Mouse (Mus musculus) embryonic facial prominence, embryonic 15.5 days (tissue): ENCODE results near the gene Cyfip1. TPM values are rescaled to one million over a fixed set of nuclear protein-coding genes. Genes with fewer than 3 reads are reported as not detected.
A peak's percentile ranks its signal among the peaks of the same experiment; 100 is the strongest.

Experiments used
- ATAC-seq: fragments of 200-750 bp; cut with Nextera tagmentation; 2 replicates; pipeline ENCODE4 v1.8.0; 2017; ENCODE audit warnings: low read depth, moderate TSS enrichment; ENCODE audit not compliant: insufficient number of reproducible peaks, low FRiP score, low TSS enrichment
- H3K27ac ChIP-seq: fragments of 300-500 bp; sonication (generic); replicated peaks from 2 replicates; pipeline ENCODE4 v1.5.1; 2015; ENCODE audit warnings: mild to moderate bottlenecking, inconsistent platforms
- H3K27me3 ChIP-seq: fragments of 300-500 bp; sonication (generic); 2 replicates; pipeline ENCODE4 v1.6.1; 2015; ENCODE audit warnings: inconsistent platforms
- H3K36me3 ChIP-seq: fragments of 300-500 bp; sonication (generic); 2 replicates; pipeline ENCODE4 v1.6.1; 2015; ENCODE audit warnings: mild to moderate bottlenecking, inconsistent platforms
- H3K4me1 ChIP-seq: fragments of 300-500 bp; sonication (generic); 2 replicates; pipeline ENCODE4 v1.6.1; 2015; ENCODE audit warnings: inconsistent platforms
- H3K4me2 ChIP-seq: fragments of 300-500 bp; sonication (generic); replicated peaks from 2 replicates; pipeline ENCODE4 v1.6.1; 2015; ENCODE audit warnings: mild to moderate bottlenecking, inconsistent platforms
- H3K4me3 ChIP-seq: fragments of 300-500 bp; sonication (generic); replicated peaks from 2 replicates; pipeline ENCODE4 v1.5.1; 2015; ENCODE audit warnings: mild to moderate bottlenecking, inconsistent platforms
- H3K9ac ChIP-seq: fragments of 300-500 bp; sonication (generic); 2 replicates; pipeline ENCODE4 v1.6.1; 2015; ENCODE audit warnings: inconsistent platforms
- H3K9me3 ChIP-seq: fragments of 300-500 bp; sonication (generic); replicated peaks from 2 replicates; pipeline ENCODE4 v1.6.1; 2016; ENCODE audit warnings: inconsistent platforms
- WGBS: fragments of 180-500 bp; shearing (Covaris S2); methylation state at CpG from one replicate; pipeline ENCODE4 v1.1.7; 2015; 5-methylcytosine and 5-hydroxymethylcytosine counted together
- polyA plus RNA-seq: library from polyadenylated mRNA; unstranded; fragments of >200 nt; fragmentation: Nextera tagmentation; extraction: Ambion mirVana; gene quantifications from 2 replicates; pipeline ENCODE4 v1.2.1, GENCODE M21; 2015

Cyfip1 gene
- polyA plus RNA-seq, 1 experiment from 2014 or later = 110 TPM

DNA sequence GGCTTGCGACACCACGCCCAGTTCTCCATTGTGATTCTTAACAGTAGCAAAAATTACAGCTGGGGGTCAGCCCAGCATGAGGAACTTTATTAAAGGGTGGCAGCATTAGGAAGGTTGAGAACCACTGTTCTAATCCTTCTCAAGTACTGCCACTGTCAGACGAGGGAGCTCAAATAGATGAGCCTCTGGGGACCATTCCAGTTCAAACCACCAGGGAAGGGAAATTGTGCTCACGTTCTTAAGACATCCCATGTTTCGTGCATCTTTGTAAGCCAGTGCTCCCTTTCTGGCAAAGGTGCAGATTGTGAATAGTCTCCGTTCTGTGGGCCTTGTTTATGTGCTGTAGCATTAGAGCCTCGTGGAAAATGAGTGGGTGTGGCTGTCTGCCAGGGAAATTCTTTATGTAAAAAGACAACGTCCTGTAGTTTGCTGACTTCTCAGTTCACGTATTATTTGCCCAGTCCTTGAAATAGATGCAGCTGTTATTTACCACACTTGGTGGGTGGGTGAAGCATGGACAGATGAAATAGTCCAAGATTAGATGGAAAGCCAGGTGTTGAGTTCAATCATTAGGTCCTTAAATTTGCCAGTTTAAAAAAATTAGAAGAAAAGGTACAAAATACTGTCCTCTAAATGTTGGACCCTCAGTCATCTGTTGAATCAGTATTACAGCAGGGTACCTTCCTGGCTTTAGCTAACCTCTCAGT, 5.2 kb downstream of the Cyfip1 start:
- no peak overlapping the region for H3K4me2 ChIP-seq
- no peak for ATAC-seq
- H3K9ac ChIP-seq = no peak overlapping the region
- H3K4me1 ChIP-seq = peaks cover 35% of the 10 kb centered on the region
- WGBS = 44% methylated on average over 9 of the region's 9 CpGs
- no peaks in the 10 kb centered on the region for H3K36me3 ChIP-seq
- H3K4me3 ChIP-seq = no peak overlapping the region
- H3K9me3 ChIP-seq = no peaks in the 10 kb centered on the region
- H3K27me3 ChIP-seq = no peaks in the 10 kb centered on the region
- no peak overlapping the region for H3K27ac ChIP-seq

DNA sequence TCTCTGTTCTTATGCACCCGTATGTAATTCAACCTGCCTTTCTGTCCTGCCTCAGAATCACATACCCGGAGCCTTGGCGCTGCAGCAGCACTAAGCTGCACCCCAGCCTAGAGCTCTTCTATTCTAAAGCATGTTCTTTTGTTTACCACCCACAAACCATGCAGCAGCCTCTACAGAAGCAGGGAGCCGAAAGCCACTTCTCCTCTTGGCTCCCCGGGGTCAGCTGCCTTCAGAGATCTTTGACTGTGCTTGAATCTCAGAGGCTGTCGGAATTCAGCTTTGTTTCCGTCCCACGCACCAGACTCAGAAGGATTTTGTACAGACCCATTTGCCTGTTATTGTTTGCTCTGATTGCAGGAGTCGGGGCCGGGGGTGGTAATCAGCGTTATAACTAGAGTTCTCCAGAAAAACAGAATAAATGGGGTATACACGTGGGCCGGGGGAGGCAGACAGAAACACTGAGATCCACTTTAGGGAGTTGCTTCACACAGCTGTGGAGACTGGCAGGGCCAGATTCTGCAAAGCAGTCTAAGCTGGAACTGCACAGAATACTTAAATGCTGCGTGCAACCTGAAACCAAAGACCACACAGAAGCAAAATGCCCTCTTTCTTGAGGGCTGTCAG, 8.5 kb downstream of the Cyfip1 start:
- Histone ChIP-seq H3K27me3 (no peaks in the 10 kb centered on the region), H3K9me3 (no peaks in the 10 kb centered on the region), H3K4me1 (peaks cover 31% of the 10 kb centered on the region), H3K4me2 (peak overlapping the region; percentile 15; the same call in 1 of the 2 replicates), H3K4me3 (no peak overlapping the region), H3K9ac (no peak overlapping the region), H3K36me3 (no peaks in the 10 kb centered on the region), H3K27ac (peak overlapping the region; percentile 77)
- WGBS = 12% methylated on average over 14 of the region's 14 CpGs
- peak; percentile 82 for ATAC-seq

DNA sequence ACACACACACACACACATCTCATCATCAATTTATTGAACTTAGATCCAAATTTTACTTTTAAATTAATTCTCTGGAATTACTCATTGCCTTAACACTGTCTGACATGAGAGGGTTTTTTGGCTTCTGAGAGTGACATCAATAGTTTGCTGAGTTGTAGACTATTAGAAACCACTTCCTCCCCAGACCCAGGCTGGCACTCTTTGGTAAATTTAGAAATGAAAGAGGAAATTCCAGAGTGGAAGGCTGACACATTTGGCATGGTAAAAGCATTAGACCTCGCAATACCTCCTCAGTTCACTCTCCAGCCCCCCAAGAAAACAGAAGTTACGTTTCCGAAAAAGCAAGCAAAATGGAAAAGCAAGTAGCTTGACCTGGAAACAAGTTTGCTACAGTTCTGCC, 11.2 kb downstream of the Cyfip1 start:
- Histone ChIP-seq H3K4me2 (no peak overlapping the region), H3K36me3 (no peaks in the 10 kb centered on the region), H3K9me3 (no peaks in the 10 kb centered on the region), H3K27ac (0 out of 2 replicates have a peak overlapping the region, but pooled peaks have one; percentile 1), H3K27me3 (no peaks in the 10 kb centered on the region), H3K4me3 (no peak overlapping the region), H3K4me1 (peaks cover 30% of the 10 kb centered on the region), H3K9ac (no peak overlapping the region)
- 43% methylated on average over 3 of the region's 3 CpGs for WGBS
- ATAC-seq = no peak

DNA sequence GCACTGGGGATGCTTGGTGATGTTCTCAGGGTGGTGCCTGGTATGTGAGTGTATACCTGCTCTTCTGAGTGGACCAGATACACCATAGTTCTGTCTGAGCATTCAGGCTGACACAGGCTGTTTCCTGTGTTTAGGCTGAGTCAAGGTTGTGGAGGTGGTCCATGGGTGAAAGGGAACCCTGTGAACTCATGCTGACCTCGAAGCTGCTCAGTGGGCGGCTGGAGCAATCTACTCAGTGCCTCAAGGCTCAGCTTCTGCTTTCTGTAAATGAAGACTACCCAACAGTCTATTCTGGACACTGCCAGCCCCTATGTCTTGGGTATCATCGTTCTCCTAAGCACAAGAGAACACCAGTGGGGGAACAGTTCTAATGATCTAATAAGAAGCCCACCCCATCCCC, 14.1 kb downstream of the Cyfip1 start:
- no peak for ATAC-seq
- Histone ChIP-seq H3K4me1 (peaks cover 17% of the 10 kb centered on the region), H3K9ac (no peak overlapping the region), H3K36me3 (no peaks in the 10 kb centered on the region), H3K27ac (no peak overlapping the region), H3K9me3 (no peaks in the 10 kb centered on the region), H3K4me2 (no peak overlapping the region), H3K4me3 (no peak overlapping the region), H3K27me3 (no peaks in the 10 kb centered on the region)
- 67% methylated on average over 3 of the region's 3 CpGs for WGBS

DNA sequence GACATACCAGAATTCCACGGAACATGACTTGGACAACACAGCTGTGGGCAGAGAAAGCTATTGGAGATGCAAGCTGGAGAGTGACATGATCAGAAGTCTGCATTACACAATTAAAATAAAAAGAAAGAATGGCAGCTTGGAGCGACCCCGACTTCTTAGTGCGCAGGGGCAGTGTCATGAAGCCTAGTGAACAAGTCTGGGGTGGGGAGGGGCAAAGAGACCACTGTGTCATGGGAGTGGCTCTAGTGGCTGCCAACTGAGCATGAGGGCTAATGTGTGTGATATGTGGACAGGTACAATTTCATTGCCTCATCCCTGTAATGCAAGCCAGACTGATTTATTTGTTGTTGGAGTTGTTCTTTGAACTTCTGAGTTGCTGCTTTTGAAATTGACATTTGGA, 15.2 kb downstream of the Cyfip1 start:
- WGBS = 93% methylated on average over 4 of the region's 4 CpGs
- Histone ChIP-seq H3K27me3 (no peaks in the 10 kb centered on the region), H3K4me3 (no peak overlapping the region), H3K27ac (no peak overlapping the region), H3K4me2 (no peak overlapping the region), H3K4me1 (peaks cover 8% of the 10 kb centered on the region), H3K9ac (no peak overlapping the region), H3K36me3 (no peaks in the 10 kb centered on the region), H3K9me3 (no peaks in the 10 kb centered on the region)
- no peak for ATAC-seq

DNA sequence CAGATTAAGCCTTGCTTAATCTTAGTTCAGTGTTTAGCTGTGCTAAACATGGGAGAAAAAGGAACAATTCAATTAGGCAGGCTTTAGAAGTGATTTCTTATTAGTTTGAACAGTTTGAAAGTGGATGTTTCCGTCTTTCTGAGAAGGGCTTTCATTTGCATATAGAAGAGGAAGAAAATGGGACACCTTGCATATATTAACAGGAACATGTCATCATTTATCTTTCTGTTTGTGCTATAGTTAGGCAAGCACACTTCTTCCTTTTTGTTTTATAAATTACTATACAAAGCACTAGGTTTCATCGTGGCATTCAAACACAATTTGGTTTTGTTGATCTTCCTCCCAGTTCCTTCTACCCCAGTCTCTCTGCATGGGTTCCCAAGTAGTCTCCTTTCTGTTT, 16.2 kb downstream of the Cyfip1 start:
- Histone ChIP-seq H3K4me1 (peaks cover 8% of the 10 kb centered on the region), H3K36me3 (no peaks in the 10 kb centered on the region), H3K27me3 (no peaks in the 10 kb centered on the region), H3K27ac (no peak overlapping the region), H3K9me3 (no peaks in the 10 kb centered on the region), H3K4me3 (no peak overlapping the region), H3K4me2 (no peak overlapping the region), H3K9ac (no peak overlapping the region)
- ATAC-seq = no peak
- WGBS = 83% methylated on average over 2 of the region's 2 CpGs

DNA sequence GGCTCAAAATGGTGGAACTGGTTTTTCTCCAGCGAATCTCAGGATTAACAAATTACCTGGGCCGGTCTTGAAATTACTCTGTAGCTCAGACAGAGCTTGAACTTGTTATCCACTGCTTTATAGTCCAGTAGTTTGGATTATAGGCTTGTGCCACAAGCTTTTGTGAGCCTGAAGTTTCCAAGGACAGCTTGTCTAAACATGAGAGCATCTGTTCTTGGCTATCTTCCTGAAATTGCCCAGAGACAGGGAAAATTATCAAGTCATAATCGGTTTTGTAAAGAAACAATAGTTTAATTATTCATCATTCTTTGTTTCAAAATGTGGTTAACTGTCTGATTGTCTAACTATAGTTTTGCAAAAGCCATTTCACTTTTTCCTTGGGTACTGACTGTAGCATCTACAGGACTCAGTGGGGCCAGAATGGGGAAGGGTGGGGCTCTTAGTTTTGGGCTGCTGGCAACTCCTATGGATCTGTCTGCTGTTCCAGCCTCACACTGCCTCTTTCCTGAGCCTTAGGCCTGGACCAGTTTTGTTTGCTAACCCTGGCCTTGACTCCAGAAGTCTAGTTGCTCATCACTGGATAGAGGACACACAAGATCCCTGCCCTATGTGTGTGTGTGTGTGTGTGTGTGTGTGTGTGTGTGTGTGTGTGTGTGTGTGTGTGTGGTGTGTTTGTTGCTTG, 17.4 kb downstream of the Cyfip1 start:
- Histone ChIP-seq H3K4me2 (no peak overlapping the region), H3K27me3 (no peaks in the 10 kb centered on the region), H3K36me3 (no peaks in the 10 kb centered on the region), H3K9me3 (no peaks in the 10 kb centered on the region), H3K9ac (no peak overlapping the region), H3K4me3 (no peak overlapping the region), H3K4me1 (peaks cover 3% of the 10 kb centered on the region; the same call in 1 of the 2 replicates), H3K27ac (no peak overlapping the region)
- ATAC-seq = no peak
- WGBS = 78% methylated on average over 3 of the region's 3 CpGs

DNA sequence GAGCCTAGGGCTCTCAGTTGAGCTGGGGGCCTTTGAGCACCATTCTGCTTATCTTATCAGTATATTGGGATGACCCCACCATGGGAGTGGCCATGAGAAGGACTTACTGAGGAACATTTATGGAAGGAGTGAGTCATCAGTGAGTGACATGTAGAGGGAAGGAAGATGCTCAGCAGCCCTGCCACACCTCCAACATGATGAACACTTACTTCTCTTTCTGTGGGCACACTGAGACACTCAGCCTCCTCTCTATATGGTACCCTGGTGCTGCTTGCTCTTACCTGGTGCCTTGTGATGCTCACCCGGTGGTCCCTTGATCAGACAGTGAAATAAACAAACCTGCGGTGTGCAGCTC, 17.9 kb downstream of the Cyfip1 start:
- Histone ChIP-seq H3K9me3 (no peaks in the 10 kb centered on the region), H3K4me2 (no peak overlapping the region), H3K4me1 (peaks cover 3% of the 10 kb centered on the region; the same call in 1 of the 2 replicates), H3K27ac (no peak overlapping the region), H3K27me3 (no peaks in the 10 kb centered on the region), H3K4me3 (no peak overlapping the region), H3K9ac (no peak overlapping the region), H3K36me3 (no peaks in the 10 kb centered on the region)
- ATAC-seq = no peak
- WGBS = 85% methylated on average over 2 of the region's 2 CpGs

DNA sequence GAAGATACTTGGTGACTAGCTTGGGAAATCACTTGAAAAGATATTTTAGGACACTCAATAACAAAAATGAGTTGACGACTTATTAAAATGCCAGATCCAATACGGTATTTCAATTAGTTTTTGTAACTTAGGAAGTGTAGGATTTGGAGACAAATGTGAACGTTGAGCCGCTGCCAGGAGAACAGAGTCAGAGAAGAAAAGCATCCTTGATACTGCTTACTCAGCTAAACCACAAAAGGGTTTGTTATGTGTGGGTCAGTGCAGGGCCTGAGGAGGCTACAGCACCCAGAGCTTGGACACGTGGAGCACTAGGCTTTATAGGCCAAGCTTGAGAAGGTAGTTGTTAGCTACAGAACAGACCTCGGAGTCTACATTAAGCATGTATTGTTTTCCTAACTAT, 18.4 kb downstream of the Cyfip1 start:
- WGBS = 81% methylated on average over 6 of the region's 6 CpGs
- H3K4me1 ChIP-seq = peaks cover 3% of the 10 kb centered on the region; the same call in 1 of the 2 replicates
- no peaks in the 10 kb centered on the region for H3K36me3 ChIP-seq
- H3K4me2 ChIP-seq = no peak overlapping the region
- H3K4me3 ChIP-seq = no peak overlapping the region
- ATAC-seq = no peak
- no peak overlapping the region for H3K27ac ChIP-seq
- no peaks in the 10 kb centered on the region for H3K27me3 ChIP-seq
- no peaks in the 10 kb centered on the region for H3K9me3 ChIP-seq
- no peak overlapping the region for H3K9ac ChIP-seq

DNA sequence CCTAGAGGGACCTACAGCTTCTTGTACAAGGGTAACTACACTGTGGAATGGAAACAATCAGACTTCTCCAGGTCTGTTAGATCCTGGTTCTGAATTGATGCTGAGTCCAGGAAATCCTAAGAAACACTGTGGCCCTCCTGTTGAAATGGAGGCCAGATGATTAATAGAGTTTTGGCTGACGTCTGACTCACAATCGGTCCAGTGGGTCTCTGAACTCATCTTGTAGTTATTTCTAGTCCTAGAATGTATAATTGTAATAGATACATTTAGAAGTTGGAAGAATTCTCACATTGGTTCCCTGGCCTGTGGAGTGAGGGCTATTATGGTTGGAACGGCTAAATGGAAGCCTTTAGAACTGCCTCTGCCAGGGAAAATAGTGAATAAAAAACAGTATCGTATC, 19.6 kb downstream of the Cyfip1 start:
- Histone ChIP-seq H3K4me2 (no peak overlapping the region), H3K9ac (no peak overlapping the region), H3K9me3 (no peaks in the 10 kb centered on the region), H3K36me3 (no peaks in the 10 kb centered on the region), H3K27ac (no peak overlapping the region), H3K4me3 (no peak overlapping the region), H3K27me3 (no peaks in the 10 kb centered on the region), H3K4me1 (no peaks in the 10 kb centered on the region)
- 83% methylated on average over 4 of the region's 4 CpGs for WGBS
- ATAC-seq = no peak

DNA sequence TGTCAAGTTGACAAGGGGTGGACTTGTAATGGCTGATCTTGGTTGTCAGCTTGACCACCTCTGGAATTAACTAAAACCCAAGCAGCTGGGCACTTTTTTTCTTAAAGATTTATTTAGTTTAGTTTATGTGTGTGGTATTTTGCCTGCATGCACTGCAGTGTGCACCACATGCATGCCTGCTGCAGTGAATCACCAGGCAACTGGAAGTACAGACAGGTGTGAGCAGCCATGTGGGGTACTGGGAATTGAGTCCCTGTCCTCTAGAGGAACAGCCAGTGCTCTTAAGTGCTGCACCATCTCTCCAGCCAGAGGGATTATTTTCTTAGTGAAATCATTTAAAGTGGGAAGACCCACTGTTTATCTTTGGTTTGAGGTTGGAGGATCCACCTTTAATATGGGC, 23.5 kb downstream of the Cyfip1 start:
- Histone ChIP-seq H3K4me3 (no peak overlapping the region), H3K27ac (no peak overlapping the region), H3K9me3 (no peaks in the 10 kb centered on the region), H3K4me1 (no peaks in the 10 kb centered on the region), H3K36me3 (no peaks in the 10 kb centered on the region), H3K9ac (no peak overlapping the region), H3K27me3 (no peaks in the 10 kb centered on the region), H3K4me2 (no peak overlapping the region)
- ATAC-seq = no peak
